Mouse (Mus musculus) embryonic stem cell, embryonic (primary cell): Measurements from ENCODE around the gene D17Wsu92e.

Experiments used
- CTCF ChIA-PET, 4 experiments: fragments of 300-600 bp in 2 of 4; fragments of 350-600 bp in 2 of 4; sonication (Branson Sonifier 250); formaldehyde crosslinking; loops; one replicate each; lab custom pipeline; 2022; ENCODE audit warnings: inconsistent platforms in 2 of 4; lab: Charles Lee
- POLR2A ChIA-PET, 4 experiments: fragments of 300-600 bp in 2 of 4; fragments of 350-600 bp in 2 of 4; sonication (Branson Sonifier 250); formaldehyde crosslinking; loops; one replicate each; lab custom pipeline; 2022; ENCODE audit warnings: antibody characterized with exemption in 4 of 4, inconsistent platforms in 1 of 4; lab: Charles Lee

D17Wsu92e gene

DNA sequence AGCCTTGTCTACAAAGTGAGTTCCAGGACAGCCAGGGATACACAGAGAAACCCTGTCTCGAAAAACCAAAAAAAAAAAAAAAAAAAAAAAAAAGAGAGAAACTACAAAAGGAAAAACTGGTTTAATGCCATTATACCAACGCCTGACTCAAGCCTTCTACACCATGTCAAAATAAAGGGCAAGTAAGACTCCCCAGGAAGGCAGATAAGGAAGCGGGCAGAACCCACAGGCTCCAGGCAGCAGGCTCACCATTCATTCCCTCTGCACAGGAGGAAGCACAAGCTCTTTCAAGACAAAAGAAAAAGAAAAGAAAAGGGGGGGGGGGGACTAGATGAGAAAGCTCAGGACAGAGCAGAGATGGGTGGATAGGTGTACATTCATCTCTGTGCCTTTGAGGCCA, 40.7 kb downstream of the D17Wsu92e start:
- ChIA-PET CTCF (interaction anchor here in 3 of 4 experiments (0.5 to 5.3 kb wide), 9 partner anchors 9 to 849 kb away, joined by 3 to 22 read pairs (median 5); no protein-coding TSS in a partner anchor), POLR2A (interaction anchor here (0.5 to 4.2 kb wide), 8 partner anchors 11 to 461 kb away, joined by 3 to 19 read pairs (median 4); no protein-coding TSS in a partner anchor)

- POLR2A ChIA-PET: interaction anchor here in 2 of 4 experiments (1.0 to 4.2 kb wide), 4 partner anchors 10 to 12 kb away, joined by 4 to 19 read pairs (median 8); no protein-coding TSS in a partner anchor
- CTCF ChIA-PET: interaction anchor here in 3 of 4 experiments (1.4 to 5.3 kb wide), 5 partner anchors 8 to 17 kb away, joined by 4 to 22 read pairs (median 9); no protein-coding TSS in a partner anchor
Observed at GRCm38 (mm10) chr17:27778671-27779355, 41.6 kb downstream of the D17Wsu92e start.

DNA sequence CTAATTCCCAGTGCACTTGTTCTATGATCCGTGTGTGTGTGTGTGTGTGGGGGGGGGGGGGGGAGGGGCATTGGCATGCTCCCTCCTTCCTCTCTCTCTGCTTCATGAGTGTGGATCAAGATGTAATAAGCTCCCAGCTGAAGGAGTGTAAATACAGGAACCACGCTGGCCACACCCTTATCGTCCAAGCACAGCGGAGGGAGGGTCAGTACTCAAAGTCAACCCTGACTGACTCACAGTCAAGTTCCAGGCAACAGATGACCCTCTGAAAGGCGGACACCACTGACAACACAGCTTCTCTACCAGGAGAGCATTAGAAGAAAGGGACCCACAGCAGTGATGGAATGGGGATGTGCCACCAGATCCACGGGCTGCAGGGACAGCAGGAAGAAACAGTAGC, 42.6 kb downstream of the D17Wsu92e start:
- ChIA-PET CTCF (interaction anchor here in 3 of 4 experiments (0.6 to 5.3 kb wide), 6 partner anchors 8 to 77 kb away, joined by 3 to 22 read pairs (median 8); no protein-coding TSS in a partner anchor), POLR2A (interaction anchor here in 2 of 4 experiments (0.8 to 4.2 kb wide), 7 partner anchors 9 to 143 kb away, joined by 3 to 19 read pairs (median 3); partner anchors contain the start of genes Pacsin1 (in 1 of the 2) and RPS10-NUDT3 (in 1 of the 2))

GRCm38 (mm10) chr17:27774198-27774597, 46.2 kb downstream of the D17Wsu92e start:
- CTCF ChIA-PET: interaction anchor here in 2 of 4 experiments (1.1 to 1.9 kb wide), 4 partner anchors 9 to 30 kb away, joined by 3 to 6 read pairs (median 4); no protein-coding TSS in a partner anchor
- POLR2A ChIA-PET: interaction anchor here in 2 of 4 experiments (1.1 to 3.2 kb wide), 3 partner anchors 13 to 24 kb away, joined by 3 to 7 read pairs (median 5); no protein-coding TSS in a partner anchor

GRCm38 (mm10) chr17:27771616-27772015, 48.8 kb downstream of the D17Wsu92e start:
- POLR2A ChIA-PET: interaction anchor here in 2 of 4 experiments (0.6 to 4.8 kb wide), 5 partner anchors 12 to 223 kb away, joined by 3 to 25 read pairs (median 3); no protein-coding TSS in a partner anchor
- CTCF ChIA-PET: interaction anchor here (0.7 to 1.7 kb wide), 10 partner anchors 8 to 407 kb away, joined by 3 to 6 read pairs (median 3); no protein-coding TSS in a partner anchor

DNA sequence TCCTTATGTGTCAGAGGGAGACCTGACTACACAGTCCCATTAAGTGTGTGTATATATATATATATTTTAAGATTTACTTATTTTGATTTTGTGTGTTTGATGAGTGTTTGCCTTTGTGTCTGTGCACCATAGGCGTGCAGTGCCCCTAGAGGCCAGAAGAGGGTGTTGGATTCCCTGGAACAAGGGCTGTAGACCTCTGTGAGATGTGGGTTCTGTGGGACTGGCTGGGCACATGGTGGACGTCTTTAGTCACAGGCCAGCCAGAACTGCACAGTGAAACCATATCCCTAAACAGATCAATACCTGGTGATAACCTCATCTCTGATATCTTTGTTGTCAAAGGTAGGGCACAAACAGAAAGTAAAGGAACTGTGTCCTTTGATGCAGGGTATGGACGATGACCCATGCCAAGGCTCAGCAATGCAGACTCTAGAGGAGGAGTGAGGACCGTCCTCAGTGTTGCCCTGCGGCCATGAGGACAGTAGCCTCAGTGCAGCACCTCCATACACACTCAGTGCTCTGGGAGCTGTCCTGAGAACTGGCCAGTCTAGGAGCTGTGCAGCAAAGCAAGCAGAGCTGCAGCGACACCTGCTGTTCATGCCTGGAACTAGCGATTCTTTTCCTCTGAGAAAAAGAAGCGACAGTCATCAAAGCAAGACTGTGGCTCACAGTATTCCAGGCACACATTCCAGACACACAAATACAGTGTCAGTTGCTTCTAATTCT, 51.5 kb downstream of the D17Wsu92e start:
- POLR2A ChIA-PET: interaction anchor here in 3 of 4 experiments (0.6 to 4.8 kb wide), 22 partner anchors 8 to 1578 kb away, joined by 3 to 25 read pairs (median 4); partner anchors contain the start of genes Hmga1 (in 1 of the 3), RPS10-NUDT3 (in 1 of the 3) and Rps10 (in 1 of the 3)
- CTCF ChIA-PET: interaction anchor here (0.6 to 3.2 kb wide), 102 partner anchors 7 to 551 kb away, joined by 3 to 29 read pairs (median 4); partner anchors contain the start of gene Rps10 (in 1 of the 4)

DNA sequence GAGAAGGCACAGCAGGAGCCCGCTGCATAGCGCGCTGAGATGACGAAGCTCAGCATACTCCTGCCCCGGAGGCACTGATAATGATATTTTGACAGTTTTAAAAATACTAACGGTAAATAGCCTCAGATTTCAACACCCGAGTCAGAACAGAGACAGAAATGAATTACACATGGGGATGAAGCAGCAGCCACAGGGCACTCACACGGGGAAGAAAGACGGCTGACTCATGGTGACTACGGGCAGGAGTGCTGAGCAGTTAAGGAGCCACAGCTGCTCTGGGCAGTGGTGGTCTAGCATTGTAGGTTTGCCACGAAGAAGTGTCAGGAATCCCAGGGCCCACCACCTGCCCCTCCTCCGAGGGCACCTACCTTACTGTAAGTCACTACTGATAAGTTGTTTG, 52.9 kb downstream of the D17Wsu92e start:
- POLR2A ChIA-PET: interaction anchor here in 2 of 4 experiments (1.0 to 4.8 kb wide), 15 partner anchors 10 to 123 kb away, joined by 3 to 25 read pairs (median 4); no protein-coding TSS in a partner anchor
- CTCF ChIA-PET: interaction anchor here (0.6 to 3.2 kb wide), 13 partner anchors 8 to 333 kb away, joined by 3 to 29 read pairs (median 6); partner anchors contain the start of gene Rps10 (in 1 of the 4)

- ChIA-PET POLR2A (interaction anchor here in 2 of 4 experiments (0.7 to 4.8 kb wide), 14 partner anchors 10 to 123 kb away, joined by 3 to 25 read pairs (median 4); no protein-coding TSS in a partner anchor), CTCF (interaction anchor here in 2 of 4 experiments (0.6 to 3.2 kb wide), 7 partner anchors 16 to 148 kb away, joined by 3 to 29 read pairs (median 4); partner anchors contain the start of gene Rps10 (in 1 of the 2))
Observed at GRCm38 (mm10) chr17:27767120-27767519, 53.3 kb downstream of the D17Wsu92e start.

GRCm38 (mm10) chr17:27765066-27765465, 55.4 kb downstream of the D17Wsu92e start:
- ChIA-PET CTCF (interaction anchor here (0.6 to 2.5 kb wide), 13 partner anchors 16 to 1850 kb away, joined by 3 to 8 read pairs (median 4); partner anchors contain the start of genes Gm28043 (in 1 of the 4) and RPS10-NUDT3 (in 1 of the 4)), POLR2A (interaction anchor here in 2 of 4 experiments (1.0 to 1.6 kb wide), 4 partner anchors 11 to 209 kb away, joined by 3 to 6 read pairs (median 3); partner anchors contain the start of genes Hmga1 (in 1 of the 2) and RPS10-NUDT3 (in 1 of the 2))

- POLR2A ChIA-PET: interaction anchor here in 3 of 4 experiments (0.6 to 1.6 kb wide), 5 partner anchors 11 to 1314 kb away, joined by 3 to 6 read pairs (median 3); partner anchors contain the start of genes Hmga1 (in 1 of the 3) and RPS10-NUDT3 (in 1 of the 3)
- CTCF ChIA-PET: interaction anchor here in 3 of 4 experiments (0.6 to 2.5 kb wide), 13 partner anchors 15 to 1850 kb away, joined by 3 to 8 read pairs (median 4); partner anchors contain the start of genes Gm28043 (in 1 of the 3) and RPS10-NUDT3 (in 1 of the 3)
Observed at GRCm38 (mm10) chr17:27764453-27764852, 56.0 kb downstream of the D17Wsu92e start.

DNA sequence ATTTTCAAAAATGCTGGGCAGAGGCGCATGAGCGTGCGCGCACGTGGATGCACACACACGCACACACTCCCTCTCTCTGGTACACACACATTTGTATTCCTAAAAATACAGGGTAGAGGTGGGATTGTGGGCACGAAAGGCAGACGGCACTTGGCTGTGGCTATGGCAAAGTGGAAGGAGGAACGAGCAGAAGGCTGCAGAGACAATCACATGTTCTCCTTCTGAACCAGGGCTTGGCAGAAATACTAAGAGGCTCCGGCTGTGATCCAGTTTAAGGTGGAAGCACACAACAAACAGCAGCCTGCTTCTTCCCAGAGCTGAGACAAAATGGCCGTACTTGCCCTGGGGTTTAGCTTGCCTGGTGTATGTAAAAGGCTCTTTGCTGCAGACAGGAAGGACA, 57.6 kb downstream of the D17Wsu92e start:
- ChIA-PET CTCF (interaction anchor here in 3 of 4 experiments (1.0 to 3.0 kb wide), 16 partner anchors 13 to 298 kb away, joined by 3 to 22 read pairs (median 5); partner anchors contain the start of gene Spdef (in 1 of the 3)), POLR2A (interaction anchor here in 2 of 4 experiments (0.7 to 1.6 kb wide), 5 partner anchors 22 to 206 kb away, joined by 3 to 6 read pairs (median 3); partner anchors contain the start of genes Hmga1 (in 1 of the 2) and RPS10-NUDT3 (in 1 of the 2))

- ChIA-PET CTCF (interaction anchor here (0.5 to 3.0 kb wide), 100 partner anchors 8 to 743 kb away, joined by 3 to 22 read pairs (median 4); partner anchors contain the start of genes AI413582 (in 1 of the 4), Hmga1 (in 1 of the 4), Spdef (in 1 of the 4) and Tcp11 (in 1 of the 4)), POLR2A (interaction anchor here in 3 of 4 experiments (0.5 to 1.6 kb wide), 15 partner anchors 12 to 519 kb away, joined by 3 to 6 read pairs (median 3); no protein-coding TSS in a partner anchor)
Observed at GRCm38 (mm10) chr17:27761639-27762336, 58.7 kb downstream of the D17Wsu92e start.

- POLR2A ChIA-PET: interaction anchor here in 1 of 4 experiments (0.9 to 1.3 kb wide), 4 partner anchors 9 to 59 kb away, joined by 3 to 6 read pairs (median 4); no protein-coding TSS in a partner anchor
- CTCF ChIA-PET: interaction anchor here (0.6 to 3.0 kb wide), 9 partner anchors 9 to 322 kb away, joined by 3 to 19 read pairs (median 3); no protein-coding TSS in a partner anchor
Observed at GRCm38 (mm10) chr17:27760169-27760568, 60.3 kb downstream of the D17Wsu92e start.

DNA sequence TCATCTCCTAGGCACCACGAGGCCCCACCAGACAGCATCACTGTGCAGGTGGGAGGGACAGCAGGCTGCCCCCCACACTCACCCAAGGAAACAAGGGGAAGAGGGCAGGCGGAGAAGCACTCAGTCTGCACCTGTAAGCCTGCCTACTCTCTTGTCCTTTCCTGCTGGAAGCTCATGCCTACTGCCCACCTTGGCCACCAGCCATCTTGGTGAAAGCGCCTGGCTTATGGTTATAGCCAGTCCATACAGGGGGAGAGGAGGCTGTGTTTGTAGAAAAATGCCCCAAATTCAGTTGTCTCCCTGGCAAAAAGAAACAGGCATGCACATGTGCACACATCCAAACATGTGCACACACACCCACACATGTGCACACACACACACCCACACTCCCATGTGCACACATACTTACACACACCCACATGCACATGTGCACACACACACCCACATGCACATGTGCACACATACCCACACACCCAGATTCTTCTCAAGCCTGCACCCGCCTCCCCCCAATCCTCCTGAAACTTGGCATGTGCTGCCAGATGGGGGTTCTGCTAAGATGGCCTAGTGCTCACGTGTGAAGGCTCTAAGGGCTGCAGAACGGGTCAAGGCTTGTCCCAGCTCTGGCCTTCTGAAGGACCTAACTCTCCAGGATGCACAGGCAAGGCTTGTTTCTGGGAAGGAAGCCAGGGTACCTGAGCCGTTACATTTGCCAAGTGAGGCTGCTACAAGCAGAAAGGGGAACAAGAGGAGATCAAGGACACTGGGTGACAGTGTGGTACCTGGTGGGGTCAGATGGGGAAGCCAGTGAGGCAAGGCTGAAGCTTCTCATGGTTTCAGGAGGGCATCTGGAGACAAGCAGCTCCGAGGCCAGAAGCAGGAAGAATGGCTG, 68.9 kb downstream of the D17Wsu92e start:
- POLR2A ChIA-PET: interaction anchor here in 1 of 4 experiments (0.6 kb wide), 1 partner anchor 536 kb away, joined by 4 read pairs; no protein-coding TSS in a partner anchor
- CTCF ChIA-PET: interaction anchor here in 3 of 4 experiments (0.6 to 3.3 kb wide), 4 partner anchors 10 to 851 kb away, joined by 3 to 18 read pairs (median 7); no protein-coding TSS in a partner anchor
